Mouse (Mus musculus) MEL (cell line): ENCODE measurements around the gene Cox6a2. TPM values are rescaled to one million over a fixed set of nuclear protein-coding genes. Genes with fewer than 3 reads are reported as not detected.
A peak's percentile ranks its signal among the peaks of the same experiment; 100 is the strongest.

ENCODE experiments used
- DNase-seq: peaks from one replicate; pipeline ENCODE4 v3.0.0; 2011; ENCODE audit warnings: low read depth, low spot score
- H3K27ac ChIP-seq: 2 replicates; pipeline ENCODE4 v1.5.1; 2012; ENCODE audit warnings: low read depth, mild to moderate bottlenecking, control low read depth, low read length, moderate library complexity; ENCODE audit not compliant: control insufficient read depth
- H3K27me3 ChIP-seq, 2 experiments: fragments of 150-350 bp in 1 of 2; sonication (generic) in 1 of 2; 2 replicates each; pipeline ENCODE4 v1.6.1; 2012; ENCODE audit warnings: low read length in 2 of 2, mild to moderate bottlenecking in 2 of 2, improper control_type of control experiment in 1 of 2, moderate library complexity in 1 of 2; ENCODE audit not compliant: insufficient read depth in 2 of 2, control insufficient read depth in 1 of 2
- H3K36me3 ChIP-seq, 2 experiments: 2 replicates each; pipeline ENCODE4 v1.6.1; 2012 to 2014; ENCODE audit warnings: low read length in 2 of 2, improper control_type of control experiment in 1 of 2, inconsistent platforms in 1 of 2, mild to moderate bottlenecking in 1 of 2; ENCODE audit not compliant: insufficient read depth in 2 of 2, control insufficient read depth in 1 of 2
- H3K4me1 ChIP-seq, 2 experiments: fragments of 150-350 bp in 1 of 2; sonication (generic) in 1 of 2; 2 replicates each; pipeline ENCODE4 v1.6.1; 2012; ENCODE audit warnings: low read length in 2 of 2, improper control_type of control experiment in 1 of 2, mild to moderate bottlenecking in 1 of 2; ENCODE audit not compliant: insufficient read depth in 2 of 2, control insufficient read depth in 1 of 2
- H3K4me3 ChIP-seq, 2 experiments: fragments of 150-350 bp in 1 of 2; sonication (generic) in 1 of 2; 2 replicates each; pipeline ENCODE4 v1.5.1; 2012; ENCODE audit warnings: low read depth in 2 of 2, low read length in 2 of 2, mild to moderate bottlenecking in 2 of 2, moderate library complexity in 2 of 2, control low read depth in 1 of 2, improper control_type of control experiment in 1 of 2; ENCODE audit not compliant: control insufficient read depth in 1 of 2, insufficient read depth in 1 of 2
- H3K79me2 ChIP-seq: 2 replicates; pipeline ENCODE4 v1.6.1; 2012; ENCODE audit warnings: mild to moderate bottlenecking, low read length, moderate library complexity; ENCODE audit not compliant: control insufficient read depth, poor library complexity, insufficient read depth
- H3K9ac ChIP-seq: 2 replicates; pipeline ENCODE4 v1.6.1; 2012; ENCODE audit warnings: low read depth, mild to moderate bottlenecking, control low read depth, low read length, moderate library complexity; ENCODE audit not compliant: control insufficient read depth, poor library complexity, severe bottlenecking
- H3K9me3 ChIP-seq: fragments of 150-350 bp; sonication (generic); replicated peaks from 2 replicates; pipeline ENCODE4 v1.6.1; 2012; ENCODE audit warnings: mild to moderate bottlenecking, low read length, improper control_type of control experiment, moderate library complexity; ENCODE audit not compliant: insufficient read depth
- BHLHE40 ChIP-seq: IDR thresholded peaks from 2 replicates; pipeline ENCODE4 v1.6.1; 2012; ENCODE audit warnings: low read depth, mild to moderate bottlenecking, inconsistent platforms, low read length, improper control_type of control experiment, borderline replicate concordance
- CHD2 ChIP-seq: IDR thresholded peaks from 2 replicates; pipeline ENCODE4 v1.6.1; 2011; ENCODE audit warnings: low read length, improper control_type of control experiment
- E2F4 ChIP-seq: IDR thresholded peaks from 2 replicates; pipeline ENCODE4 v1.6.1; 2011; ENCODE audit warnings: low read depth, low read length, improper control_type of control experiment, borderline replicate concordance
- ELF1 ChIP-seq: IDR thresholded peaks from 2 replicates; pipeline ENCODE4 v1.6.1; 2014; ENCODE audit warnings: low read depth, mild to moderate bottlenecking, inconsistent platforms, low read length, improper control_type of control experiment, moderate library complexity
- ETS1 ChIP-seq: IDR thresholded peaks from 2 replicates; pipeline ENCODE4 v1.6.1; 2012; ENCODE audit warnings: low read depth, mild to moderate bottlenecking, inconsistent platforms, low read length, improper control_type of control experiment, moderate library complexity
- GABPA ChIP-seq: IDR thresholded peaks from 2 replicates; pipeline ENCODE4 v1.6.1; 2012; ENCODE audit warnings: low read depth, mild to moderate bottlenecking, inconsistent platforms, low read length, improper control_type of control experiment, moderate library complexity
- GATA1 ChIP-seq: IDR thresholded peaks from 2 replicates; pipeline ENCODE4 v1.6.1; 2011; ENCODE audit warnings: low read depth, low read length, improper control_type of control experiment
- HCFC1 ChIP-seq: IDR thresholded peaks from 2 replicates; pipeline ENCODE4 v1.6.1; 2012; ENCODE audit warnings: low read depth, mild to moderate bottlenecking, inconsistent platforms, low read length, improper control_type of control experiment, moderate library complexity
- JUND ChIP-seq: IDR thresholded peaks from 2 replicates; pipeline ENCODE4 v1.6.1; 2011; ENCODE audit warnings: low read depth, mild to moderate bottlenecking, improper control_type of control experiment, low read length
- KAT2A ChIP-seq: conservative IDR thresholded peaks from 2 replicates; pipeline ENCODE4 v1.6.1; 2012; ENCODE audit warnings: low read depth, low read length, improper control_type of control experiment, inconsistent platforms
- MAFK ChIP-seq: IDR thresholded peaks from 2 replicates; pipeline ENCODE4 v1.6.1; 2011; ENCODE audit warnings: low read depth, mild to moderate bottlenecking, low read length, improper control_type of control experiment, borderline replicate concordance
- MAZ ChIP-seq: IDR thresholded peaks from 2 replicates; pipeline ENCODE4 v1.6.1; 2012; ENCODE audit warnings: low read depth, mild to moderate bottlenecking, inconsistent platforms, low read length, improper control_type of control experiment
- MEF2A ChIP-seq: IDR thresholded peaks from 2 replicates; pipeline ENCODE4 v1.6.1; 2014; ENCODE audit warnings: low read depth, mild to moderate bottlenecking, inconsistent platforms, low read length, improper control_type of control experiment; ENCODE audit not compliant: poor library complexity, insufficient replicate concordance, severe bottlenecking; ENCODE audit errors: extremely low read depth
- MXI1 ChIP-seq: IDR thresholded peaks from 2 replicates; pipeline ENCODE4 v1.6.1; 2011; ENCODE audit warnings: mild to moderate bottlenecking, low read depth, low read length, improper control_type of control experiment
- MYB ChIP-seq: IDR thresholded peaks from 2 replicates; pipeline ENCODE4 v1.6.1; 2011; ENCODE audit warnings: mild to moderate bottlenecking, low read depth, low read length, improper control_type of control experiment
- MYC ChIP-seq: IDR thresholded peaks from 2 replicates; pipeline ENCODE4 v1.6.1; 2011; ENCODE audit warnings: low read depth, mild to moderate bottlenecking, low read length, improper control_type of control experiment, moderate library complexity
- NRF1 ChIP-seq: IDR thresholded peaks from 2 replicates; pipeline ENCODE4 v1.6.1; 2014; ENCODE audit warnings: low read depth, mild to moderate bottlenecking, inconsistent platforms, low read length, improper control_type of control experiment, moderate library complexity; ENCODE audit not compliant: poor library complexity, insufficient read depth, severe bottlenecking
- POLR2A ChIP-seq, 2 experiments: IDR thresholded peaks; 2 replicates each; pipeline ENCODE4 v1.6.1; 2011 to 2012; ENCODE audit warnings: low read length in 2 of 2, mild to moderate bottlenecking in 2 of 2, control low read depth in 1 of 2, improper control_type of control experiment in 1 of 2, low read depth in 1 of 2, moderate library complexity in 1 of 2; ENCODE audit not compliant: control insufficient read depth in 1 of 2, insufficient read depth in 1 of 2, poor library complexity in 1 of 2
- POLR2AphosphoS2 ChIP-seq: IDR thresholded peaks from 2 replicates; pipeline ENCODE4 v1.6.1; 2011; ENCODE audit warnings: low read length, improper control_type of control experiment
- POLR2AphosphoS5 ChIP-seq: IDR thresholded peaks from 2 replicates; pipeline ENCODE4 v1.6.1; 2012; ENCODE audit warnings: low read depth, borderline replicate concordance, mild to moderate bottlenecking, inconsistent platforms, low read length, moderate library complexity, mixed read lengths
- RCOR1 ChIP-seq: IDR thresholded peaks from 2 replicates; pipeline ENCODE4 v1.6.1; 2012; ENCODE audit warnings: low read depth, mild to moderate bottlenecking, inconsistent platforms, low read length, improper control_type of control experiment
- SIN3A ChIP-seq: IDR thresholded peaks from 2 replicates; pipeline ENCODE4 v1.6.1; 2012; ENCODE audit warnings: low read length, improper control_type of control experiment, inconsistent platforms
- SMC3 ChIP-seq: IDR thresholded peaks from 2 replicates; pipeline ENCODE4 v1.6.1; 2011; ENCODE audit warnings: low read depth, low read length, improper control_type of control experiment
- TAL1 ChIP-seq: IDR thresholded peaks from 2 replicates; pipeline ENCODE4 v1.6.1; 2012; ENCODE audit warnings: mild to moderate bottlenecking, inconsistent platforms, low read length, moderate library complexity, mixed read lengths
- TBP ChIP-seq: IDR thresholded peaks from 2 replicates; pipeline ENCODE4 v1.8.0; 2011; ENCODE audit warnings: low read depth, low read length, improper control_type of control experiment
- TCF12 ChIP-seq: IDR thresholded peaks from 2 replicates; pipeline ENCODE4 v1.6.1; 2014; ENCODE audit warnings: low read depth, mild to moderate bottlenecking, inconsistent platforms, low read length, improper control_type of control experiment, moderate library complexity
- UBTF ChIP-seq: IDR thresholded peaks from 2 replicates; pipeline ENCODE4 v1.6.1; 2012; ENCODE audit warnings: low read depth, mild to moderate bottlenecking, inconsistent platforms, low read length, improper control_type of control experiment, moderate library complexity, borderline replicate concordance; ENCODE audit not compliant: insufficient read depth
- USF2 ChIP-seq, 2 experiments: IDR thresholded peaks; 2 replicates each; pipeline ENCODE4 v1.6.1; 2011 to 2012; ENCODE audit warnings: improper control_type of control experiment in 2 of 2, low read length in 2 of 2, borderline replicate concordance in 1 of 2, inconsistent platforms in 1 of 2, low read depth in 1 of 2, mild to moderate bottlenecking in 1 of 2; ENCODE audit not compliant: insufficient read depth in 1 of 2
- ZMIZ1 ChIP-seq: IDR thresholded peaks from 2 replicates; pipeline ENCODE4 v1.6.1; 2012; ENCODE audit warnings: low read depth, mild to moderate bottlenecking, inconsistent platforms, low read length, improper control_type of control experiment, moderate library complexity
- ZNF384 ChIP-seq: IDR thresholded peaks from 2 replicates; pipeline ENCODE4 v1.6.1; 2012; ENCODE audit warnings: low read depth, mild to moderate bottlenecking, inconsistent platforms, low read length, improper control_type of control experiment
- polyA plus RNA-seq, 2 experiments: library from polyadenylated mRNA; stranded (reverse) in 1 of 2; unstranded in 1 of 2; fragments of >175 nt in 1 of 2; fragments of >200 nt in 1 of 2; gene quantifications; 2 replicates each; pipeline versions ENCODE4 v1.2.1 to v1.2.4; 2012; ENCODE audit warnings: low replicate concordance in 2 of 2, low read depth in 1 of 2; ENCODE audit not compliant: insufficient read length in 2 of 2, insufficient read depth in 1 of 2, missing spikeins in 1 of 2
- total RNA-seq: library from RNA; depleted of rRNA; stranded (reverse); fragments of 300-350 nt; gene quantifications from 2 replicates; pipeline ENCODE4 v1.2.3, GENCODE M21; 2012

Gene Cox6a2
- total and polyA plus RNA-seq, 3 experiments: 2.9 to 18.2 TPM; not detected in 1

- no peaks in the 10 kb centered on the region for H3K36me3 ChIP-seq
- no peak for DNase-seq
- TF ChIP-seq KAT2A (no peak), E2F4 (no peak)
- no peak overlapping the region for H3K4me3 ChIP-seq
- no peaks in the 10 kb centered on the region for H3K27me3 ChIP-seq
- no peaks in the 10 kb centered on the region for H3K4me1 ChIP-seq
- no peaks in the 10 kb centered on the region for H3K79me2 ChIP-seq
- no peak overlapping the region for H3K9ac ChIP-seq
- no peaks in the 10 kb centered on the region for H3K9me3 ChIP-seq
- H3K27ac ChIP-seq: no peak overlapping the region
These were observed 42.2 kb upstream of the Cox6a2 start for GRCm38 (mm10) chr7:128248081-128249042.

- H3K4me3 ChIP-seq: no peak overlapping the region
- H3K27ac ChIP-seq: no peak overlapping the region
- TF ChIP-seq MYC (no peak), USF2 (IDR thresholded peaks at IDR 0.05; ENCODE audit: borderline replicate concordance in 1 of 2, insufficient read depth in 1 of 2, low read depth in 1 of 2, low read length in 2 of 2) (no peak), CHD2 (no peak), POLR2AphosphoS5 (no peak), HCFC1 (no peak), MXI1 (no peak), UBTF (no peak), ELF1 (no peak), ZNF384 (no peak), KAT2A (no peak), SIN3A (0 out of 2 replicates have a peak, but pooled peaks have one; percentile 23), MAZ (no peak), POLR2AphosphoS2 (no peak), SMC3 (peak; percentile 99), POLR2A (IDR thresholded peaks at IDR 0.05; ENCODE audit: control insufficient read depth in 1 of 2, insufficient read depth in 1 of 2, low read depth in 1 of 2, low read length in 2 of 2, poor library complexity in 1 of 2) (no peak), MYB (no peak), ETS1 (no peak), MAFK (no peak), BHLHE40 (no peak), ZMIZ1 (no peak), TCF12 (no peak), RCOR1 (no peak), JUND (no peak), MEF2A (no peak), GATA1 (no peak), NRF1 (no peak), TBP (no peak), GABPA (no peak), TAL1 (no peak)
These were observed 41.3 kb upstream of the Cox6a2 start for GRCm38 (mm10) chr7:128247443-128247842.

More at GRCm38 (mm10) chr7:128247443-128247842, 41.3 kb upstream of the Cox6a2 start:
- Histone ChIP-seq H3K36me3 (no peaks in the 10 kb centered on the region), H3K27me3 (no peaks in the 10 kb centered on the region), H3K4me1 (no peaks in the 10 kb centered on the region), H3K9me3 (no peaks in the 10 kb centered on the region), H3K9ac (no peak overlapping the region), H3K79me2 (no peaks in the 10 kb centered on the region)
- DNase-seq: peak; percentile 85
